Mouse (Mus musculus) duodenum, adult 2 months (tissue): ENCODE results near the gene Ppp1r26. TPM values are rescaled to one million over a fixed set of nuclear protein-coding genes. Genes with fewer than 3 reads are reported as not detected.

ENCODE experiments used
- polyA plus RNA-seq: library from polyadenylated mRNA; depleted of rRNA; stranded (reverse); fragments of >200 nt; gene quantifications from 2 replicates; pipeline ENCODE4 v1.2.3, GENCODE M21; 2012; ENCODE audit warnings: low replicate concordance; rRNA removed

Ppp1r26 gene
- polyA plus RNA-seq = 0.40 and 0.97 TPM in 2 replicates

DNA sequence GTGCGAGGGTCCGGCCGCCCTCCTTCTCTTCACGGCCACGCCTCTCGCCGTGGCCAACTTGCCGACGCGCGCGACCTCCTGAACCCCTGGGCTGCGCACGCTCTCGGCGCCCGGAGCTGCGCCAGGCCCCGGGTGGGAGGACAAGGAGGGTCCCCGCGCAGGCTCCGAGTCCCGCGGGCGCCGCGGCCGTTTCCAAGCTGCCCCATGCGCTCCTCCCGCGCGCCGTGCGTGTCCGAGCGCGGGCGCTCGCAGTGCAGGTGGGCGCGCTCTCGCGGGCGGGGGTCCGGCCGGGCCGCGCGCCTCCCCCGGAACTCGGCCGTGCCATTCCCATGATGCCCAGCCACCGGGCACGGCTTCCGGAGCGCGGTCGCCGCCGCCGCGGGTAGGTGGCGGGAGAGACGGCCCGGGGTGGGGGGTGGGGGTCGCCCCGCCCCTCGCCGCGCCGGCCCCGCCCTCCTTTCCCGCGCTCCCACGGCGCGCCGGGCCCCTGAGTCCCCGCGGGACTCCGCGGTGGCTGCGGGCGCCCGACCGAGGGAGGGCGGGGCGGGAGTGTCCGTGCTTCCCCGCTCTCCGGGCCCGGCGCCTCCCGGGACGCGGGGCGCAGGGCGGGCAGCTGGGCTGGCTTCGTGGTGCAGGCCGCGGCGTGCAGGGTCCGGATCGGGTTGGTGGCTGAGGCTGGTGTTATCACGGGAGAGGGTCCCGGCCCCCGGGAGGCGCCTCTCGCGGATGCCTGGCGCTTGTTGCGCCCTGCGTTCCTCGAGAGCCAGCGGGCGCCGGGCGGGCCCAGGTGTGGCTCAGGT, at the start of gene Ppp1r26:
Gene Ppp1r26, plus strand, starts transcription at position 286 of the 800 bp plus-strand sequence.

GRCm38 (mm10) chr2:28465836-28466518, 19.4 kb downstream of the Ppp1r26 start, which contains the start of gene 1700007K13Rik:
1700007K13Rik (minus strand) TSS chr2:28466332.

GRCm38 (mm10) chr2:28467860-28468485, 21.4 kb downstream of the Ppp1r26 start, which contains the start of gene Mrps2:
Mrps2 (plus strand) TSS chr2:28468066.

GRCm38 (mm10) chr2:28496671-28497070, 50.1 kb downstream of the Ppp1r26 start, which contains the start of gene Gbgt1:
Gbgt1 (plus strand) TSS chr2:28496891.

Other genes starting within 250 kb of the Ppp1r26 start
- not detected in 2 replicates for gene 1700007K13Rik, start 19.5 kb downstream of the Ppp1r26 start, polyA plus RNA-seq
- gene Mrps2, start 21.3 kb downstream of the Ppp1r26 start, polyA plus RNA-seq = 22.0 and 34.3 TPM in 2 replicates
- 4.3 and 6.7 TPM in 2 replicates for gene Gbgt1, start 50.1 kb downstream of the Ppp1r26 start, polyA plus RNA-seq
- gene Gm10134, start 59.3 kb downstream of the Ppp1r26 start, polyA plus RNA-seq = 1.2 TPM in 1 of 2 replicates, not detected in the other
- 68.4 and 69.2 TPM in 2 replicates for gene Ralgds, start 66.3 kb downstream of the Ppp1r26 start, polyA plus RNA-seq
- 1.0 and 802 TPM in 2 replicates for gene Cel, start 116.6 kb downstream of the Ppp1r26 start, polyA plus RNA-seq
- 10.1 and 11.8 TPM in 2 replicates for gene Gtf3c5, start 137.0 kb downstream of the Ppp1r26 start, polyA plus RNA-seq
- gene Gfi1b, start 175.2 kb downstream of the Ppp1r26 start, polyA plus RNA-seq = 0.82 and 1.2 TPM in 2 replicates
- 3.2 and 5.6 TPM in 2 replicates for gene Tsc1, start 194.4 kb downstream of the Ppp1r26 start, polyA plus RNA-seq